Mouse (Mus musculus) hindbrain, embryonic 15.5 days (tissue): Measurements from ENCODE around the gene Gm37240. TPM values are rescaled to one million over a fixed set of nuclear protein-coding genes. Genes with fewer than 3 reads are reported as not detected.
A peak's percentile ranks its signal among the peaks of the same experiment; 100 is the strongest.

Experiments used
- ATAC-seq: fragments of 200-750 bp; cut with Nextera tagmentation; 2 replicates; pipeline ENCODE4 v1.8.0; 2017; ENCODE audit warnings: low read depth, moderate number of reproducible peaks, moderate TSS enrichment; ENCODE audit not compliant: low FRiP score
- H3K27ac ChIP-seq: fragments of 300-500 bp; sonication (generic); replicated peaks from 2 replicates; pipeline ENCODE4 v1.5.1; 2015; ENCODE audit warnings: mild to moderate bottlenecking, inconsistent platforms
- H3K27me3 ChIP-seq: fragments of 300-500 bp; sonication (generic); 2 replicates; pipeline ENCODE4 v1.6.1; 2015; ENCODE audit warnings: control low read depth, inconsistent platforms
- H3K36me3 ChIP-seq: fragments of 300-500 bp; sonication (generic); 2 replicates; pipeline ENCODE4 v1.6.1; 2015; ENCODE audit warnings: control low read depth, inconsistent platforms
- H3K4me1 ChIP-seq: fragments of 300-500 bp; sonication (generic); replicated peaks from 2 replicates; pipeline ENCODE4 v1.6.1; 2015; ENCODE audit warnings: control low read depth, inconsistent platforms
- H3K4me2 ChIP-seq: fragments of 300-500 bp; sonication (generic); 2 replicates; pipeline ENCODE4 v1.6.1; 2015; ENCODE audit warnings: moderate library complexity, mild to moderate bottlenecking, inconsistent platforms
- H3K4me3 ChIP-seq: fragments of 300-500 bp; sonication (generic); 2 replicates; pipeline ENCODE4 v1.5.1; 2015; ENCODE audit warnings: mild to moderate bottlenecking, inconsistent platforms
- H3K9ac ChIP-seq: fragments of 300-500 bp; sonication (generic); 2 replicates; pipeline ENCODE4 v1.6.1; 2015; ENCODE audit warnings: inconsistent platforms
- H3K9me3 ChIP-seq: fragments of 300-500 bp; sonication (generic); 2 replicates; pipeline ENCODE4 v1.6.1; 2016; ENCODE audit warnings: control low read depth, inconsistent platforms
- WGBS: fragments of 180-500 bp; shearing (Covaris S2); methylation state at CpG from one replicate; pipeline ENCODE4 v1.1.7; 2015; 5-methylcytosine and 5-hydroxymethylcytosine counted together
- polyA plus RNA-seq: library from polyadenylated mRNA; unstranded; fragments of >200 nt; fragmentation: Nextera tagmentation; extraction: Ambion mirVana; gene quantifications from 2 replicates; pipeline ENCODE4 v1.2.1, GENCODE M21; 2015

Gm37240 gene
- polyA plus RNA-seq, 1 experiment from 2014 or later, result 0.87 TPM

- Histone ChIP-seq H3K27ac (no peak overlapping the region), H3K9me3 (no peaks in the 10 kb centered on the region), H3K36me3 (no peaks in the 10 kb centered on the region), H3K9ac (no peak overlapping the region), H3K4me2 (no peak overlapping the region), H3K4me3 (no peak overlapping the region), H3K27me3 (no peaks in the 10 kb centered on the region), H3K4me1 (no peaks in the 10 kb centered on the region)
- WGBS, result 32% methylated on average over 5 of the region's 5 CpGs
- peak; percentile 45; the same call in 1 of the 2 replicates for ATAC-seq
Measured at GRCm38 (mm10) chr3:84615050-84615855, 1272.1 kb downstream of the Gm37240 start.

GRCm38 (mm10) chr3:84610183-84610710 is 1277.1 kb downstream of the Gm37240 start:
- H3K27ac ChIP-seq, result no peak overlapping the region
- no peak for ATAC-seq
- whole genome bisulfite sequencing, result 70% methylated on average over 9 of the region's 9 CpGs
- 0 out of 2 replicates have a peak, but pooled peaks cover 6% of the 10 kb centered on the region for H3K9me3 ChIP-seq
- H3K4me1 ChIP-seq, result no peaks in the 10 kb centered on the region
- H3K36me3 ChIP-seq, result no peaks in the 10 kb centered on the region
- H3K9ac ChIP-seq, result no peak overlapping the region
- H3K4me3 ChIP-seq, result no peak overlapping the region
- no peaks in the 10 kb centered on the region for H3K27me3 ChIP-seq
- no peak overlapping the region for H3K4me2 ChIP-seq

DNA sequence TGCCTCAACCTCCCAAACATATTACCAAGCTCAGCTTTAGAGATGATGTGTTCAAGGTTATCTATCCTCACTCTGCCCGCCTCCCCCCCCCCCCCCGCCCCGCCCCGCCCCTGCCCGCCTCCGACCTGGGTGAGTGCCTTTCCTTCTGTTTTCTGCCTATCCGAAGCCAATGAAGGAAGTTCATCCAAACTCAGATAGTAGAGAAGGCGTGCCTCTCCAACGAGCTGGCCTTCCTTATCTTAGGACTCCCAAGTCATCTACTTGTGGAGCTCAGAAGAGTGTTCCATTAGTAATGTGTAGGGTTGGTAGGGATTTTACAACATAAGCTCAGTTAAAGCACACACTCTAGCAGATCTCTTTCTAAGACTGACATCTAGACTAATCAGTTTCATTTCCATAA is 1284.1 kb downstream of the Gm37240 start:
- Histone ChIP-seq H3K4me1 (no peaks in the 10 kb centered on the region), H3K4me3 (no peak overlapping the region), H3K9ac (no peak overlapping the region), H3K9me3 (0 out of 2 replicates have a peak, but pooled peaks cover 6% of the 10 kb centered on the region), H3K27me3 (no peaks in the 10 kb centered on the region), H3K4me2 (no peak overlapping the region), H3K36me3 (no peaks in the 10 kb centered on the region), H3K27ac (no peak overlapping the region)
- no peak for ATAC-seq
- 87% methylated on average over 9 of the region's 9 CpGs for WGBS

DNA sequence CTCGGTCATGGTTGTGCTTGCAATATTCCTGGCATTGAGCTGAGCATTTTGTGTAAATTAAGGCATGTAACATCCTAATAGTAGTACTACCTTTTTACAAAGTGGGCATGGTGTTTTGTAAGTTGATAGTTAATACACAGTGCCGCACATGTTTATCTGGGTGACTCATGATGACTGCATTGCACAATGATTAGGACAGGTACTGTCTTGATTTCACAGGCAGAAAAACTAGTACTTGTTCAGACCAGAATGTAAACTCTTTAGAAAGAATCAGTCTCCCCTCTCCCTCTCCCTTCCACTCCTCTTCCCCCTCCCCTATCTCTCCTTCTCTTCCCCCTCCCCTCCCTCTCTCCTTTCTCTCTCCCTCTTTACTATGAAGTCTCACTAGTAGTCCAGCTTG is 1284.6 kb downstream of the Gm37240 start:
- Histone ChIP-seq H3K4me2 (no peak overlapping the region), H3K36me3 (no peaks in the 10 kb centered on the region), H3K4me1 (no peaks in the 10 kb centered on the region), H3K9ac (no peak overlapping the region), H3K9me3 (0 out of 2 replicates have a peak, but pooled peaks cover 6% of the 10 kb centered on the region), H3K4me3 (no peak overlapping the region), H3K27ac (no peak overlapping the region), H3K27me3 (no peaks in the 10 kb centered on the region)
- ATAC-seq, result no peak
- 94% methylated on average over 2 of the region's 2 CpGs for WGBS

GRCm38 (mm10) chr3:84601870-84602495 is 1285.3 kb downstream of the Gm37240 start:
- no peak overlapping the region for H3K27ac ChIP-seq
- ATAC-seq, result no peak
- no peaks in the 10 kb centered on the region for H3K4me1 ChIP-seq
- no peak overlapping the region for H3K9ac ChIP-seq
- no peak overlapping the region for H3K4me3 ChIP-seq
- H3K4me2 ChIP-seq, result no peak overlapping the region
- WGBS, result 88% methylated on average over 9 of the region's 9 CpGs
- H3K36me3 ChIP-seq, result no peaks in the 10 kb centered on the region
- H3K9me3 ChIP-seq, result 0 out of 2 replicates have a peak, but pooled peaks cover 6% of the 10 kb centered on the region
- H3K27me3 ChIP-seq, result no peaks in the 10 kb centered on the region

DNA sequence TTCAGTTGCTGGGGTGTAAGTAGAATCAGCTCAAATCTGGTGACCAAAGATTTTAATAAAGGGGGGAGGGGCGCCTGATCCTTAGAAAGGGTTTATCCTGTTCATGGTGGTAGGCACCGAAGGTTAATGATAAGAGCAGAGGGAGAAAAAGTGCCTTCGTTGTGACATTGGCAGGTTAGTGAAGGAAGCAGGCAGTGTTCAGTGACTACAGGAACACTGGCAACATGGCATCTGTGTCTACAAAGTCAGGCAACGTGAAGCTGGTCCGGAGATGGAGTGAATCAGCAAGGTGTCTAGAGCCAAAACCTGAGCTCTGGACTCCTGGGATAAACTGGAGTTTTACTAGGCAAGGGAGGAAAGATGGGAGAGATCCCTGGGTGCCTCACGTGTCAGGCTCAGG is 1288.6 kb downstream of the Gm37240 start:
- ATAC-seq, result no peak
- H3K27me3 ChIP-seq, result no peaks in the 10 kb centered on the region
- no peak overlapping the region for H3K9ac ChIP-seq
- H3K9me3 ChIP-seq, result no peaks in the 10 kb centered on the region
- no peaks in the 10 kb centered on the region for H3K36me3 ChIP-seq
- 0 out of 2 replicates have a peak, but pooled peaks cover 4% of the 10 kb centered on the region for H3K4me1 ChIP-seq
- H3K27ac ChIP-seq, result no peak overlapping the region
- no peak overlapping the region for H3K4me2 ChIP-seq
- no peak overlapping the region for H3K4me3 ChIP-seq
- WGBS, result 90% methylated on average over 6 of the region's 6 CpGs

GRCm38 (mm10) chr3:84597996-84598734 is 1289.2 kb downstream of the Gm37240 start:
- Histone ChIP-seq H3K4me3 (no peak overlapping the region), H3K9ac (no peak overlapping the region), H3K4me2 (no peak overlapping the region), H3K36me3 (no peaks in the 10 kb centered on the region), H3K27ac (no peak overlapping the region), H3K27me3 (no peaks in the 10 kb centered on the region), H3K9me3 (no peaks in the 10 kb centered on the region), H3K4me1 (0 out of 2 replicates have a peak, but pooled peaks cover 4% of the 10 kb centered on the region)
- no peak for ATAC-seq
- 89% methylated on average over 6 of the region's 6 CpGs for WGBS

DNA sequence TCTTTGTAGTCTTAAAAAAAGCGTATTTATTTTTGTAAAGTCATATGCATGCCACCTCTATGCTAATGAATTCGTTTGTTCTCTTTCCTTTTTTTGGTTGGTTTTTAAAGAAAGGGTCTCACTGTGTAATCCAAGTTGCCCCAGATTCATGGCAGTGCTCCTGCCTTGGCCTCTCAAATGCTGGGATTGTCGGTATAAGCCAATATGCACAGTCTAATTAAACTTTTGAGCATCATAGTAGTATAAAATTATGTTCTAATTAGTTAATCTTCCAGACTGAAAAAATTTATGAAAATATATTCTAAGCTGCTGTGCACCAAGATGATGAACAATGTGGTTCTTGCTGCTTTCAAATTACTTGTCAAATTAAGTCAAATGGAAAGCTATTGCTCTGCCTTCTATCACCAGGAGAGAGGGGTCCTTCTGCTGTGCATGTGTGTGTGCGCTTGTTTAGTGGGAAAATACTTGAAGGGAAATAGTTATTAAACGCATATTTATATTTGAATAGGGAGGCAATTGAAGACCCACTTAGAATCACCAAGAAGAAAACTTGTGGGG is 1291.6 kb downstream of the Gm37240 start:
- no peak overlapping the region for H3K4me3 ChIP-seq

DNA sequence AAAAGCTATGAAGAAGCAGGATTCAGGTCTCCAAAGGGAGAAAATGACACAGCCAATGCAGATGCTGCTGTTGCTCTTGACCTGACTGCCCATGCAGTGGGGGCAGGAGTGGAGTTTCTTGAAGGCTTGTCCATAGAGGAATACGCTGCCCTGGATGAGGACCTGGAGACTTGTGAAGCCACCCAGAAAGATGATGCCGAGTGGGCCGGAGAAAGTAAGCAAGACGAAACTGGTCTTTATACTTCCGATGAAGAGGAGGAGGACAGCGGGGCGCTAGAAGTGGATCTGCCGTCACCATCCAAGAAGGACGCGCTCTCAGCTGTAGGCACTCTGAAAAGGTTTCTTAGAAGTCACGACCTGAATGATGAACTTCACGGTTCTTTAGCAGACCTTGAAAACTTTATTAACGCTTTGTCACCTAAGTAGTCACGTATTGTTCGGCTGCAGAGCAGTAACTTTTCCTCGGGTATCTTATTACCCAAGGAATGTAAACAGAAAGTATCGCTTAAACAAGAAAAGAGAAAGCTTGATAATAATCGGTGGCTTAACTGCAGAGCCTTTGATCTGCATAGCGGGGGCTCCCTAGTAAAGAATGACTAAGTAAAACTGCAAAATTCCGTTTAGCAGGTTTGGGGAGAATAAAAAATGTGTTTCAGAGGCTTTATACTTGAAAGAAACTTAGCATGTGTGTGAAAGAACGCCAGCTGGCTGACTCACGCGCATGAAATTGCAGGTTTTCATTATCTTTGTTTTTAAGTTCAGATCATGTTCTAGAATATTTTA is 1292.2 kb downstream of the Gm37240 start:
- Histone ChIP-seq H3K9me3 (no peaks in the 10 kb centered on the region), H3K4me1 (0 out of 2 replicates have a peak, but pooled peaks cover 4% of the 10 kb centered on the region), H3K4me3 (peak overlapping the region; percentile 15), H3K27ac (no peak overlapping the region), H3K4me2 (peak overlapping the region; percentile 39), H3K36me3 (no peaks in the 10 kb centered on the region), H3K9ac (no peak overlapping the region), H3K27me3 (no peaks in the 10 kb centered on the region)
- 15% methylated on average over 23 of the region's 23 CpGs for WGBS
- ATAC-seq, result no peak

More for the DNA sequence above, 1291.6 kb downstream of the Gm37240 start:
- no peak overlapping the region for H3K27ac ChIP-seq
- WGBS, result 39% methylated on average over 5 of the region's 5 CpGs
- H3K9me3 ChIP-seq, result no peaks in the 10 kb centered on the region
- no peak overlapping the region for H3K9ac ChIP-seq
- no peaks in the 10 kb centered on the region for H3K27me3 ChIP-seq
- H3K4me2 ChIP-seq, result peak overlapping the region; percentile 39
- ATAC-seq, result no peak
- H3K4me1 ChIP-seq, result 0 out of 2 replicates have a peak, but pooled peaks cover 4% of the 10 kb centered on the region
- no peaks in the 10 kb centered on the region for H3K36me3 ChIP-seq

DNA sequence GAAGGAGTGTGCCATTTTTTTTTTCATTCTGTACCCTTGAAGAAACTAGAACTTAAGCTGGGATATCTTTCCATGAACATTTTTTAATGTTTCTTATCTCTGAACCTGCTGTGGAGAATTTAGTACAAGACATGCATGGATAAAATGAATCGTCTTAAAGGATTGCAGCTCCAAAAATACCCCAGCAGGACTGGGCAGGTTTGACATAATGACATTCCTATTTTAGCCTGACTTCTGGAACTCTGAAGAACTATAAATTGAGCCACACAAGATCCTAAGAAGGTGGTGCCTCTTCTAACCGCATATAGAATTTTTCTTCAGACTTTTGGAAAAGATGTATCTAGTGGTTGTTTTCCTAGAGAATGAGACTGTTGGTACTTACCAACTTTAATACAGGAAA is 1294.0 kb downstream of the Gm37240 start, which contains the start of gene Tigd4:
Gene Tigd4 (plus strand): TSS at position 301 of the 400 bp plus-strand sequence.
- ATAC-seq, result no peak
- Histone ChIP-seq H3K9me3 (no peaks in the 10 kb centered on the region), H3K27ac (no peak within 1 kb of the TSS), H3K9ac (no peak within 1 kb of the TSS), H3K4me3 (no peak within 1 kb of the TSS), H3K27me3 (no peaks in the 10 kb centered on the region), H3K4me2 (no peak within 1 kb of the TSS), H3K4me1 (0 out of 2 replicates have a peak, but pooled peaks cover 4% of the 10 kb centered on the region), H3K36me3 (no peaks in the 10 kb centered on the region)
- WGBS, result 94% methylated on average over 2 of the region's 2 CpGs

DNA sequence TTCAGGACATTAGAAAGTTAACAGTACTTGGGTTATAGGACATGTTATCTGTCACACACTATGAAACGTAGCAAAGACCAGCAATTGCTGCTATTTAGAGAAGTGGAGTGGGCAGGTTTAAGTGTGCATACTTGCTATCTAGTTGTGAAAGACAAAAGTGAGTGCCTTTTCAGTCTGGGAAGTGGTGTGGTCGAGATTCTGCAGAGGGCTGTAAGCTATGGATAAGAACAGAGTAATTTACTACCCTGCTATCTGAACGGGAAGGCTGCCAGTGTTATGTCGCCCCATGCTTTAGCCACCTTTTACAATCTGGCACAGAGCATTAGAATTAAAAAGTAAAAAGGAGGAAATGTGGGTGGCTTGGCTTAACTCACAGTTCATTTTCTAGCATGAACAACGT is 1300.6 kb downstream of the Gm37240 start:
- Histone ChIP-seq H3K4me2 (no peak overlapping the region), H3K27ac (no peak overlapping the region), H3K27me3 (no peaks in the 10 kb centered on the region), H3K36me3 (no peaks in the 10 kb centered on the region), H3K9ac (no peak overlapping the region), H3K4me3 (no peak overlapping the region), H3K4me1 (peaks cover 13% of the 10 kb centered on the region), H3K9me3 (no peaks in the 10 kb centered on the region)
- no peak for ATAC-seq
- WGBS, result 63% methylated on average over 5 of the region's 5 CpGs
